Mouse (Mus musculus) erythroblast, embryonic 14.5 days (primary cell): ENCODE data around the gene Epb41l4b.

Experiments
- GATA1 ChIP-seq: IDR thresholded peaks from 2 replicates; pipeline ENCODE4 v1.6.1; 2012; ENCODE audit warnings: low read length, inconsistent platforms, mixed read lengths
- TAL1 ChIP-seq: IDR thresholded peaks from 3 replicates; pipeline ENCODE4 v1.6.1; 2012; ENCODE audit warnings: low read length, inconsistent platforms, mixed read lengths

- TF ChIP-seq TAL1 = no peak
- TF ChIP-seq GATA1 = no peak
Observed at GRCm38 (mm10) chr4:57122166-57122565, 21.1 kb downstream of the Epb41l4b start.
